Mouse (Mus musculus) liver, embryonic 18 days (tissue): ENCODE measurements around the gene Nup37. TPM values are rescaled to one million over a fixed set of nuclear protein-coding genes. Genes with fewer than 3 reads are reported as not detected.

Experiments used
- polyA plus RNA-seq: library from polyadenylated mRNA; depleted of rRNA; stranded (reverse); fragments of >200 nt; gene quantifications from 2 replicates; pipeline ENCODE4 v1.2.3, GENCODE M21; 2012; rRNA removed

Gene Nup37
- polyA plus RNA-seq, result 14.3 and 15.0 TPM in 2 replicates

GRCm38 (mm10) chr10:88146707-88147477 is at the start of gene Nup37, which contains the start of gene Parpbp:
Nup37 (plus strand) TSS chr10:88146992.
Parpbp (minus strand) TSS chr10:88146941.

GRCm38 (mm10) chr10:88200951-88201638 is 54.3 kb downstream of the Nup37 start, which contains the start of gene Washc3:
Washc3 (plus strand) TSS chr10:88201093.

Other genes with a start within 250 kb of the Nup37 start
- gene Pmch, start 55.9 kb upstream of the Nup37 start, polyA plus RNA-seq, result not detected in 2 replicates
- 3.3 and 3.5 TPM in 2 replicates for gene Parpbp, start 51 bp upstream of the Nup37 start, polyA plus RNA-seq
- gene Washc3, start 54.1 kb downstream of the Nup37 start, polyA plus RNA-seq, result 19.0 and 19.2 TPM in 2 replicates
- 8.9 and 12.8 TPM in 2 replicates for gene Dram1, start 232.1 kb downstream of the Nup37 start, polyA plus RNA-seq
- 3.4 and 3.6 TPM in 2 replicates for gene Gnptab, start 232.1 kb downstream of the Nup37 start, polyA plus RNA-seq